Mouse (Mus musculus) cerebellum, adult 2 months (tissue): ENCODE data around the gene Thsd4. TPM values are rescaled to one million over a fixed set of nuclear protein-coding genes. Genes with fewer than 3 reads are reported as not detected.

Experiments
- DNase-seq, 2 experiments: peaks; one replicate each; pipeline ENCODE4 v3.0.0; 2021
- H3K27ac ChIP-seq: fragments of 200-500 bp; 2 replicates; pipeline ENCODE4 v1.5.1; 2012; ENCODE audit warnings: low read length, control low read depth, inconsistent platforms; ENCODE audit not compliant: insufficient read depth
- H3K27me3 ChIP-seq: fragments of 200-500 bp; 2 replicates; pipeline ENCODE4 v1.6.1; 2012; ENCODE audit warnings: inconsistent platforms, mild to moderate bottlenecking, low read length, moderate library complexity; ENCODE audit not compliant: control insufficient read depth, insufficient read depth
- H3K4me1 ChIP-seq: fragments of 200-500 bp; 2 replicates; pipeline ENCODE4 v1.6.1; 2011; ENCODE audit warnings: low read length; ENCODE audit not compliant: control insufficient read depth, insufficient read depth
- H3K4me3 ChIP-seq: fragments of 200-500 bp; replicated peaks from 2 replicates; pipeline ENCODE3; 2011; ENCODE audit warnings: mild to moderate bottlenecking, low read depth, low read length, control low read depth; ENCODE audit not compliant: insufficient read depth
- CTCF ChIP-seq: fragments of 200-500 bp; IDR thresholded peaks from 2 replicates; pipeline ENCODE4 v1.5.1; 2011; ENCODE audit warnings: low read depth, mild to moderate bottlenecking, control low read depth, low read length, moderate library complexity, borderline replicate concordance; ENCODE audit not compliant: insufficient read depth
- POLR2A ChIP-seq: fragments of 200-500 bp; IDR thresholded peaks from 2 replicates; pipeline ENCODE4 v1.6.1; 2011; ENCODE audit warnings: low read length, control low read depth, borderline replicate concordance; ENCODE audit not compliant: insufficient read depth
- WGBS: fragments of 180-500 bp; shearing (Covaris S2); methylation state at CpG from one replicate; pipeline ENCODE4 v1.1.7; 2018; 5-methylcytosine and 5-hydroxymethylcytosine counted together
- polyA plus RNA-seq: library from polyadenylated mRNA; depleted of rRNA; stranded (reverse); fragments of >200 nt; gene quantifications from 2 replicates; pipeline ENCODE4 v1.2.3, GENCODE M21; 2012

Gene Thsd4
- polyA plus RNA-seq, 1 experiment: 2.7 TPM

DNA sequence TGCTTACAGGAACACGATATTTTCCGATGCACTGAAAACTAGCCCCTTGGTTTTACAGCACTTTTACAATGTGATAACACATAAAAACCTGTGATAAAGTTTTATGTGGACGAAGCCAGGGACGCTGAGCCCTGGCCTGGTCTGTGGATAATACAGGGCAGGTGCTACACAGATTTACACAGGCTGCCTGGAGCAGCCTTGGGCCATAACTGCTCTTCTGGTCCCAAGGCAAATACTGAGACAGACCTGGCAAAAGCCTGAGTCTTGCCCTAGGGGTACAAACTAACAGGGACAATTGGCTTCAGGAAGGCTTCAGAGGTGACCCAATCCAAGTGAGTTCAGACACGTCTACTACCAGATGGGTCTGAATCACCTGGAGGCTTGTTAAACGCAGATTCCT, 170.7 kb downstream of the Thsd4 start:
- DNase-seq: no peak
- H3K4me1 ChIP-seq: no peaks in the 10 kb centered on the region
- no peak overlapping the region for H3K4me3 ChIP-seq
- H3K27ac ChIP-seq: no peak overlapping the region
- H3K27me3 ChIP-seq: no peaks in the 10 kb centered on the region
- WGBS: 84% methylated on average over 6 of the region's 6 CpGs
- no peak for TF ChIP-seq POLR2A
- no peak for TF ChIP-seq CTCF

DNA sequence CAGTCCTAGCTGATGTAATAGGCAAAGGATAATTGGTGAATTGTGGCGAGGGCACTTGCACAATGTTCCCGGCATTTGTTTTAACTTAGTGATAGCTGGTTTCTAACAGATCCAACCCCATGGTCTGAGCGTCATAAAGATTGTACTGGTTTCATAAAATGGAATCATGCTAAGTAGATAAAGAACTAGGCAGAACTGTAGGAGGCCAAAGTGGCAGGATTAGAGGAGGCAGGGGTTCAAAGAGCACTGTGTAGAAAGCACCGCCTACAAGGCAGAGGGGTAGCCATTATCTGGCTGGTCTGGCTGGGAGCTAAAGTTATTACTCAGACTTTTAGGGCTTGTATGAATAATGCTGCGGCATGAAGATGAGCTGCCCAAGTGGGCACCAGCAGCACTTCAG, 185.7 kb downstream of the Thsd4 start:
- Histone ChIP-seq H3K4me1 (no peaks in the 10 kb centered on the region), H3K4me3 (no peak overlapping the region), H3K27ac (no peak overlapping the region), H3K27me3 (no peaks in the 10 kb centered on the region)
- no peak for DNase-seq
- WGBS: 97% methylated on average over 5 of the region's 5 CpGs
- TF ChIP-seq CTCF (no peak), POLR2A (no peak)

GRCm38 (mm10) chr9:60335455-60335854, 186.4 kb downstream of the Thsd4 start:
- TF ChIP-seq POLR2A: no peak
- no peak for TF ChIP-seq CTCF

GRCm38 (mm10) chr9:60329911-60330310, 191.9 kb downstream of the Thsd4 start:
- WGBS: 62% methylated on average over 4 of the region's 4 CpGs
- Histone ChIP-seq H3K4me1 (no peaks in the 10 kb centered on the region), H3K27me3 (no peaks in the 10 kb centered on the region), H3K4me3 (no peak overlapping the region), H3K27ac (no peak overlapping the region)
- no peak for DNase-seq
- TF ChIP-seq POLR2A: no peak
- no peak for TF ChIP-seq CTCF

More at GRCm38 (mm10) chr9:60335455-60335854, 186.4 kb downstream of the Thsd4 start:
- no peak overlapping the region for H3K4me3 ChIP-seq
- whole genome bisulfite sequencing: 81% methylated on average over 6 of the region's 6 CpGs
- H3K4me1 ChIP-seq: no peaks in the 10 kb centered on the region
- no peak overlapping the region for H3K27ac ChIP-seq
- DNase-seq: no peak
- no peaks in the 10 kb centered on the region for H3K27me3 ChIP-seq

GRCm38 (mm10) chr9:60324716-60325115, 197.1 kb downstream of the Thsd4 start:
- Histone ChIP-seq H3K4me3 (no peak overlapping the region), H3K27me3 (no peaks in the 10 kb centered on the region), H3K27ac (no peak overlapping the region), H3K4me1 (no peaks in the 10 kb centered on the region)
- TF ChIP-seq POLR2A (no peak), CTCF (no peak)
- WGBS: 91% methylated on average over 2 of the region's 2 CpGs
- no peak for DNase-seq

- no peak overlapping the region for H3K27ac ChIP-seq
- TF ChIP-seq CTCF (no peak), POLR2A (no peak)
- H3K4me1 ChIP-seq: no peaks in the 10 kb centered on the region
- H3K27me3 ChIP-seq: no peaks in the 10 kb centered on the region
- 97% methylated on average over 6 of the region's 6 CpGs for WGBS
- DNase-seq: no peak
- H3K4me3 ChIP-seq: no peak overlapping the region
These were observed 198.4 kb downstream of the Thsd4 start for GRCm38 (mm10) chr9:60323435-60323834.

GRCm38 (mm10) chr9:60317291-60317690, 204.6 kb downstream of the Thsd4 start:
- Histone ChIP-seq H3K4me1 (peaks cover 12% of the 10 kb centered on the region; the same call in 1 of the 2 replicates), H3K27ac (no peak overlapping the region), H3K27me3 (no peaks in the 10 kb centered on the region), H3K4me3 (no peak overlapping the region)
- TF ChIP-seq CTCF (no peak), POLR2A (no peak)
- whole genome bisulfite sequencing: 92% methylated on average over 8 of the region's 8 CpGs
- no peak for DNase-seq

DNA sequence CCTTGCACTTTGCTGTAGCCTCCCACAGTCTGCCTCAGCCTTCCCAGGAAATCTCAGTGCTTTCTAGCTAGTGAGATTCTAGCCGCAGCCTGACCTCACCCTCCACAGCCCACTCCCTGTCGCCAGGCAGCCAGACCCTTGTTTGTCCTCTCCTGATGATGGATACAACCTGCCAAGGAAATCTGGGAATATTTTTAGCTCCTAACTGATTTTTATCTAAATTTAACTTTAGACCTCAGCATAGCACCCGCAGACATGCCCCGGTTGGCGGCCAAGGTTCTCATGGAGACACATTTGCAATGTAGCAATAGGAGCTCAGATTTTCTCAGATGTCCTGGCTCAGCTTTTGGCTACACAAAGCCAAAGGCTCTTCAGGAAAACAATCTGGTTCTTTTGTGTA, 205.3 kb downstream of the Thsd4 start:
- no peaks in the 10 kb centered on the region for H3K27me3 ChIP-seq
- 11% methylated on average over 5 of the region's 5 CpGs for WGBS

More for the DNA sequence above, 205.3 kb downstream of the Thsd4 start:
- H3K4me1 ChIP-seq: peaks cover 17% of the 10 kb centered on the region; the same call in 1 of the 2 replicates
- no peak overlapping the region for H3K27ac ChIP-seq
- peak in 1 of 2 experiments; percentile 51 for DNase-seq
- TF ChIP-seq CTCF: no peak
- H3K4me3 ChIP-seq: no peak overlapping the region
